Mouse (Mus musculus): ENCODE results near the gene Slamf9.

The Slamf9 gene

GRCm38 (mm10) chr1:172461602-172462001, 13.6 kb upstream of the Slamf9 start:
- DNase-seq (ENCODE audit: extremely low read depth, low read depth) = no peak

- no peak for DNase-seq (ENCODE audit: extremely low read depth, low read depth)
These were observed 12.6 kb upstream of the Slamf9 start for GRCm38 (mm10) chr1:172462534-172462933.

DNA sequence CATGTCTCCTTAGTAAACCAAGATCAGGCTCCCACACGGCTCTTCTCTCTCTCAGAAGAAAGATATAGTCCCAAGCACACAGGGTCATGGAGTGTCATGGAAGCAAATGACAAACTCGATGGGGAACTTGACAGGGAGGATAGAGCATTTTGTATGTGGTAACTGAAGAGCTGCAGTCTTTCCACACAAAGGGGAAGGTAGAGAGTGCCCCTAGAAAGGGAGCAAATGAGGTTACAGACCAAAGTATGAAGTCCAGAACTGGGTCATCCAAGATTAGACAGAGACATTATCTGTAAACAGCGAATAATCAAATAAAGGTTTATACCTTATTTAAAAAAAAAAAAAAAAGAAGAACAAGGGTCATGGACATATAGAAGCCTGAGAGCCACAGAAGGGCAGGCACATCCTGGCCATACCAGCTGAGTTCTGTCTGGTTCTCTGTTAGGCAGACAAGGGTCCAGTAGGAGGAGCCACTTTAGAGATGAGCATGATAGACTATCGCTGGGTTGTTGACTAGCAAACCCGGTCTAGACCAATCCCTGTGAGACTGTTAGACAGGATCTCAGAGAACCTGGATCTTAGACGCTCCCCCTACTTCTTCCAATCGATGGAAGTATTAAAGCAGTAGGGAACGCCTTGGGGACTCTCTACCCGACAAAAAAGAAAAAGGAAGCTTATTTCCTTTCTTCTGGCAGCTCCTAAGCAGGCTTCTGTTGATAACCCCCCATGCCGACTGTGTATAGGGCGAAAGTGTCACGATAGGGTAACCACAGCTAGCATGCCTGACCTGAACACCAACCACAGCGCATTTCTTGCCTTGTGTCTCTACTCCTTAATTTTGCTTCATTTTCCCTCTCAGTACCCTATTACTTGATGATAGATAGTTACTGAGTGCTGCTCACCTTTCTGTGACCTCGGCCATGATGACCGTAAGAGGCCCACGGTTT, 11.5 kb upstream of the Slamf9 start:
- DNase-seq (ENCODE audit: extremely low read depth, low read depth) = no peak

DNA sequence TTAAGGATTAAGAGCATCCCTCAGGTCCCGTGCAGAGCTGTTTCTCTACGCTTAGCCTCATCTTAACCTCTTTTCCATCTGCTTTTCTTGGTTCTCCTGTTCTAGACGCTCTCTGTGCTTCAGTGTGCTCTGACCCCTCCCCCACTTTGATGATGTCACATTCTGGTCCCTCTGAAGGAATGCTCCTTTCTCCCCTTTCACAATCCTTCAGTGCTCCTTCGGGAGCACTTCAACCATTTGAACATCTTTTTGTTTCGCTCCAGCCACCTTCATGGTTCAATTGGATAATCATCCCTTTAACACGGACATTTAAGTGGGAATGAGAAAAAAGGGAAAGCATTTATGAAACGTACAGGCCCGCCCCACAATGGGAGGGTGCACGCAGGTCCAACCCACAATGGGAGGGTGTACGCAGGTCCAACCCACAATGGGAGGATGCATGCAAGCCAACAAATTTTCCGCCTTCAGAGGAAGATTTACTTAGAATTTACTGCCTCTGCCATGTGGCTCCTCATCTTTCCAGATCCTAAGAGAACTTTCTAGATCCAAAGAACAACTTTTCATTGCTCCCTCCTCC, 6.8 kb upstream of the Slamf9 start:
- DNase-seq (ENCODE audit: extremely low read depth, low read depth) = no peak

DNA sequence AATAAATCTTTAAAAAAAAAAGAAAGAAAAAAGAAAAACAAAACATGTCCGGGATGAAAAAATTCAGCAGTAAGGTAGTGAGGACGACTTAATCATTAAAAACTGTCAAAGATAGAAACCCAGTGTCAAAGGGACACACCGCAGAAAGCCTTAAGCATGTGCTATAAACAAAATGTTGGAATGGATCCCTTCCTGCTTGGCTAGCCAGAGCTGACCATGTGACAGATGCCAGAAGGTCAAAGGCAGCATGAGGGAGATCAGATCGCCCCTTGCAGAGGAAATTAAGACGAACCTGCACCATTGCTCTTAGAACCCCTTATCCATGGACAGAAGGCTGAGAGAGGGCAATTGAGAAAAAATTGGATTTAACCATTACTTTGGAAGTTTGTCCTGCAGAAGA, 5.8 kb upstream of the Slamf9 start:
- no peak for DNase-seq (ENCODE audit: extremely low read depth, low read depth)

DNA sequence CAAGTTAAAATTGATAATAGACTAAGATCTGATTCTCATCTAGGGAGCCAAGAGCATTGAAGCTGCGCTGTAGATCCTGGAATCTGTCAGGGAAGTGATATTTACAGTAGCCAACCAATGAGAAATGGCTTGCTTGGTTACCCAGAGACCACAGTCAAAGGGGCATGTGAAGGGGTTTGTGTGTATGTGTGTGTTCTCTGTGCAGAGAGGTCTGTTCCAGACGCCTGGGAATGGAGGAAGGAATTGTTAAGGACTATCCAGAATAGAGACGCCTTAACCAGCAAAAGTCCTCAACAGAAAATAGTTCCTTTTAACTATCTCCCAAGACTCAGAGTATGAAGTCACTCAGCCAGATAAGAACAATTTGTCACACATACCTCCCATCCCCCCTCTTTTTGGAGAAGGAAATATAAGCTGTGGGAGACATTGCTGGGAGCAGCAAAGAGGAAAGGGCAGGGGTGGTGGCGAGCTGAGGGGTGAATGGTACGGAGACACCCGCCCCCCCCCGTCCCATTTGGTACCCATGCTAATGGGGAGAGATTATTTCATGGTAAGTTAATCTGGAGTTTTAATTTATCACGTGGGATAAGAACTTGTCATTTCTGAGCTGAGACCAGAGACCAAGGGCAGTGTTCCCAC, 5.2 kb upstream of the Slamf9 start:
- DNase-seq (ENCODE audit: extremely low read depth, low read depth) = no peak

DNA sequence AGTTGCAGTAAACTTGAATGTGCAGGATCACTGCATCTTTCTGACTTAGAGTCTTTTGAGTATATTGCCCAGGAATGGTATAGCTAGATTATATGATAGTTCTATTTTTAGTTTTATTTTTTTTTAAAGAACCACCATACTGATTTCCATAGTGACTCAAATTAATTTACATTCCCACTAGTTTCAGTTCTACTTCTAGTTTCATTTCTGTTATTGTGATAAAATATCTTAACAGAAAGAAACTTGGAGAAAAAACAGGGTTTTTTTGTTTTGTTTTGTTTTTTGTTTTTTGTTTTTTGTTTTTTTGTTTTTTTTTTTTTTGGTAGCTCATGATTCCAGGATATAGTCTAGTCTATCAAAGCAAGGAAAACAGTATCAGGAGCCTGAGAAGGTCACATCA, 2.2 kb upstream of the Slamf9 start:
- DNase-seq (ENCODE audit: extremely low read depth, low read depth) = no peak

DNA sequence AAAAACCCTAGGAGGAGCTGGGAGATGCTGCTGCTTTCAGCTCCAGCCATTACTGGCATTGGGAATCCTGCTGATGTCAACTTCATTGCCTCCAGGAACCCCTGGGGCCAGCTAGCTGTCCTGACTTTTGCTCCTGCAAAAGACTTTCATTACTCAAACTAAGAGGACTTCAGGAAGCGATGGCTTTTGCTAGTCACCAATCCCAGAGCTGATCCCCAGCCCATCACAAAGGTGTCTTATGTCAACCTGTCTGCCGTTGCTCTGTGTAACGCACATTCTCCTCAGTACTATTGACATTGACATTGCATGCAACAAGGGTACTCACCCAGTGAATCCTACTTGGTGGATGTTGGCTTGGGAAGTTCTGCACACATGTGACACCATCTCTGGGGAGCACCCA, 962 bp upstream of the Slamf9 start:
- DNase-seq (ENCODE audit: extremely low read depth, low read depth) = no peak

- DNase-seq (ENCODE audit: extremely low read depth, low read depth) = no peak
These were observed 2.9 kb downstream of the Slamf9 start for GRCm38 (mm10) chr1:172478020-172478419.

GRCm38 (mm10) chr1:172480376-172480775, 5.2 kb downstream of the Slamf9 start:
- no peak for DNase-seq (ENCODE audit: extremely low read depth, low read depth)

- DNase-seq (ENCODE audit: extremely low read depth, low read depth) = peak; percentile 24
These were observed 6.0 kb downstream of the Slamf9 start for GRCm38 (mm10) chr1:172481111-172481510.

DNA sequence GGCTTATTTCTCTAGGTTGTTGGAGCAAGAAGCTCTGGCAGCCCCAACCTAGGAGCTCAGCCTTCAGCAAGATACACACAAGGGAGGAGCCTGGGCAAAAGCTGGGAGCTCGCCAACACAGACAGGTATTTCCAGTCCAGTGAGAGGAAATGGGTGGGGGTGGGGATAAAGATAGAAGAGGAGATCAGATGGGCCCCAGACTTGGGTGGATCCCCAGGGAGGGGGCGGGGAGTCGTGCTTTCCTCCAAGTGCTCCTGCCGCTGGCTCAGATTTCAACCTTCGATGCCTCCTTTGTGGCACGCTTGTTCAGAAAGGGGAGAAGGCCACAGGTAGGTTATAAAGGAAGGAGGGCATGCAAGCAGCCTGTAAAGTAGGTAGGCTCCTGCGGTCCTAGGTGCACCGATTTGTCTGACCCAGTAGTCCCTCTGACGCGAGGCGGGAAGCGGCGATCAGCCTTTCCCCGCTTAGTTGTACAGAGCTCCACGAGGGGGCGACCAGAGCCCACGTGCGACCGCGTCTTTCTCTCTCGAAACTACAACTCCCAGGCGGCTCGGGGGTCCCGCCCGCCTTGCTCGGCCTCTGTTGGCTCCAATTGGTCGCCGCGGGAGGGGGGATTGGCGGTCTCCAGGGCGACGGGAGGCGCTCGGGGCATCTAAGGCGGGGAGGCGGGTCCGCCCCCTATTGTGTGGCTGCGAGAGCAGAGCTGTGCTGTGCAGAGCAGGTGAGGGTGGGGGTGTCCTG, 6.6 kb downstream of the Slamf9 start, which contains the start of gene Igsf9:
Gene Igsf9, plus strand, starts transcription at position 249 of the 741 bp plus-strand sequence.
- peak; percentile 56 for DNase-seq (ENCODE audit: extremely low read depth, low read depth)

GRCm38 (mm10) chr1:172482518-172483360, 7.6 kb downstream of the Slamf9 start:
- DNase-seq (ENCODE audit: extremely low read depth, low read depth) = no peak

GRCm38 (mm10) chr1:172483361-172483660, 8.2 kb downstream of the Slamf9 start:
- no peak for DNase-seq (ENCODE audit: extremely low read depth, low read depth)

DNA sequence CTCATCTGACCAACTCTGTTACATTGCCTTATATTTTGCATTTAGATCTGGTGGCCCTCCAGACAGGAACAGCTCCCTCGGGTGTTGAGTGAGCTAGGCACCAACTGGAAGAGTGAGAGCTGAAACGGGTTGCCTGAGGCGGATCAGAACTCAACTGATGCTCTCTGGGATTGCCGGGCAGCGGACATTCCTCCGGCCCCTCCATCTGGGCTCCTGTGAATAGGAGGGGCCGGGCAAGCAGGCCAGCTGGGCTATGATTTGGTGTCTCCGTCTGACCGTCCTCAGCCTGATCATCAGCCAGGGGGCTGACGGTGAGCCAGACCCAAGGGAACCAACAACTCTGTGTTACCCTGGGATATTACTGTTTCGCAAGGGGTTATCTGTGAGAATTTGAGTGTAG, 9.1 kb downstream of the Slamf9 start:
- DNase-seq (ENCODE audit: extremely low read depth, low read depth) = no peak

DNA sequence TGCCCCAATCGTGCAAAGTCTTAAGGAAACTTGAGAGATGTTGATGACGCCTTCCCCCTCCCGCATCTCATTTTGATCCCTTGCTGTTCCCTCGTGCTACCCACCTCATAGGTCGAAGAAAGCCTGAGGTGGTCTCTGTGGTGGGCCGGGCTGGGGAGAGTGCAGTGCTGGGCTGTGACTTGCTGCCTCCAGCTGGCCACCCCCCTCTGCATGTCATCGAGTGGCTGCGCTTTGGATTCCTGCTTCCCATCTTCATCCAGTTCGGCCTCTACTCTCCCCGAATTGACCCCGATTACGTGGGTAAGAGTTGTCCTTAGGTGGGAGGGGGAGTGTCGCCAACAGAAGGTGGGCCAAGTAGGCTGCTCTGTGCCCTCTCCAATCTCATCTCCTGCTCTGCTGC, 9.5 kb downstream of the Slamf9 start:
- no peak for DNase-seq (ENCODE audit: extremely low read depth, low read depth)

- DNase-seq (ENCODE audit: extremely low read depth, low read depth) = no peak
These were observed 10.7 kb downstream of the Slamf9 start for GRCm38 (mm10) chr1:172485821-172486220.

DNA sequence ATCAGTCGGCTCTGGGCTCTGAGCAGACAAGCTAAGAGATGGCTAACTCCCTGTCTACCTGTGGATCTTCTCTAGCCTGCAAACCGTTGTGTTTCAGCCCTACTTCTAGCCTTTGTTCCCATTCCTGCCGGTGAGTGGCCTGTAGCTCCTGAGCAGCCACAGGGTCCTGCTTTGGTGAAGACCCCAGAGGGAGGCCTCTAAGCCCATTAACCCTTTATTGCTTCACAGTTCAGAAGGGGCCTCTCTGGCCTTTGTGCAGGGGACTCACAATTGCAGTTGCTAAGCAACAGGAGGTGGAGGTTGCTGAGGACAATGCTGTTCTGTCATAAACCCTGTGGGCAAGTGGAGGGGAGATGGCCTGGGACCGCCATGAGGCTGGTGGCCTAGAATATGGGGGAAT, 11.1 kb downstream of the Slamf9 start:
- no peak for DNase-seq (ENCODE audit: extremely low read depth, low read depth)

DNA sequence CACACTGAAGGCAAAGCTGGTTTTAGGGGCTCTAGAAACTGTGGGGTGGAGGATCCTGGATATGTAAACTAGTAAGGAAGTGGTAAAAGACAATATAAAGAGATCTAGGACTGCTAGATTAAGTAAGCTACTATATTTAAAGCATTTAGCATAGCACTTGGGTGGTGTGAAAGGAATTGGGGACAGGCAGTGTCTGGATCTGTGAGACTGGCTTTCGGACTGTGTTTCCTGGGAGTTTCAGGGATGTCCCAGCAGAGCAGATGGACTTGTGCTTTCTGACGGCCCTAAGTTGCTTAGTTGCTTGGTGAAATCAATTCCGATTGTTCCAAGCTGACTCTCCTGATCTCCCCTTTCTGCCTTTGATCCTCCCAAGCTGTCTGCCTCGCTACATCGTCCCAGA, 11.5 kb downstream of the Slamf9 start:
- DNase-seq (ENCODE audit: extremely low read depth, low read depth) = no peak

GRCm38 (mm10) chr1:172487859-172488258, 12.7 kb downstream of the Slamf9 start:
- DNase-seq (ENCODE audit: extremely low read depth, low read depth) = no peak

DNA sequence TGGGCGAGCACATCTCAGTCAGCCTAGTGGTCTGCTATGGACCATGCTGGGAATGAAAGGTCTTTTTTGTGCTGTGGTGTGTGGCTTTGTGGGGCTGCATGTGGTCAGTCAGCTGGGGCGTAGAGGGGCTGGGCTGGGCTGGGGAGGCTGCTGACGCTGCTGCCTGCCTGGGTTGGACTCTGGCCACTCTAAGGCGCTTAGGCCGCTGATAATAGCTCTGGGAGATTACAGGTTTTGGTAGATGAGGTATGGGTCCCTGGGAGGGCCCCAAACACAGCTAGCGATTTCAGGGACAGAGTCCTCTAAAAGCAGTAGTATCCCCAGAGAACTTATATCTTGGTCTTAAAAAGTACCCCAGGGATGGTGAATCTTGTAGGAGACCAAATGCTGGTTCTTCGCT, 13.7 kb downstream of the Slamf9 start:
- DNase-seq (ENCODE audit: extremely low read depth, low read depth) = no peak

All from MEL-GATA-1-ER (cell line).